ENCODE assay signal across 8 mouse cellular contexts in genomic region chr8:105856168-105856835, GRCm38 (mm10). TPM values are rescaled to one million over a fixed set of nuclear protein-coding genes. Genes with fewer than 3 reads are reported as not detected.
DNase-seq lines count a peak whose midpoint lies in the region; ATAC-seq and TF ChIP-seq lines count a peak whose summit lies in the region.

No protein-coding gene starts in this region.

- in situ Hi-C loops in ES-E14 (cut with MboI; ENCODE audit: low sequenced_read_pairs in 2 of 2, unreplicated experiment in 2 of 2) = no loop called here

- DNase-seq in heart, postnatal 36 days = no peak
- no peak for DNase-seq in ES-E14 (ENCODE audit: low read depth, low spot score)
- DNase-seq in liver, postnatal 0 days = no peak
- DNase-seq in gastrocnemius, postnatal 36 days = no peak
- DNase-seq in right cerebral cortex, adult 2 months (ENCODE audit: low spot score in 2 of 2) = no peak

- H3K36me3 ChIP-seq in heart, embryonic 16.5 days (ENCODE audit: control insufficient read depth, insufficient read depth) = no peaks in the 10 kb centered on the region
- 0 out of 2 replicates have a peak, but pooled peaks cover 3% of the 10 kb centered on the region for H3K36me3 ChIP-seq in ES-E14 (ENCODE audit: control insufficient read depth, insufficient read depth, low read length, poor library complexity, severe bottlenecking)
- H3K36me3 ChIP-seq in forebrain, embryonic 16.5 days (ENCODE audit: control insufficient read depth, insufficient read depth) = no peaks in the 10 kb centered on the region
- H3K36me3 ChIP-seq in liver, postnatal 0 days (replicated peaks; ENCODE audit: insufficient read depth, low read length) = no peaks in the 10 kb centered on the region

- TF ChIP-seq CTCF in liver, postnatal 0 days (IDR thresholded peaks at IDR 0.05; ENCODE audit: low read depth) = no peak

- H3K9ac ChIP-seq in heart, embryonic 16.5 days (ENCODE audit: low read length) = peak overlapping the region; percentile 86
- peak overlapping the region; percentile 97 for H3K9ac ChIP-seq in ES-E14 (ENCODE audit: insufficient read depth, low read depth, low read length, poor library complexity, severe bottlenecking)
- peak overlapping the region; percentile 75 for H3K9ac ChIP-seq in forebrain, embryonic 16.5 days (replicated peaks; ENCODE audit: low read depth, low read length)
- peak overlapping the region; percentile 82 for H3K9ac ChIP-seq in liver, postnatal 0 days (replicated peaks)

- no peaks in the 10 kb centered on the region for H3K27me3 ChIP-seq in heart, embryonic 16.5 days (ENCODE audit: control insufficient read depth, insufficient read depth, low read length)
- H3K27me3 ChIP-seq in forebrain, embryonic 16.5 days (replicated peaks; ENCODE audit: control insufficient read depth, insufficient read depth, low read length) = no peaks in the 10 kb centered on the region
- H3K27me3 ChIP-seq in liver, postnatal 0 days (ENCODE audit: insufficient read depth, low read length) = no peaks in the 10 kb centered on the region

- H3K4me1 ChIP-seq in heart, embryonic 16.5 days (ENCODE audit: control insufficient read depth, insufficient read depth, low read length) = peaks cover 36% of the 10 kb centered on the region
- H3K4me1 ChIP-seq in ES-E14 (ENCODE audit: control insufficient read depth in 2 of 2, insufficient read depth in 2 of 2, low read length in 2 of 2, poor library complexity in 1 of 2) = peaks cover 4 to 7% of the 10 kb centered on the region in 2 experiments; a peak in 3 of 4 replicates
- peaks cover 40% of the 10 kb centered on the region for H3K4me1 ChIP-seq in forebrain, embryonic 16.5 days (replicated peaks; ENCODE audit: control insufficient read depth, insufficient read depth, low read length)
- peaks cover 46% of the 10 kb centered on the region for H3K4me1 ChIP-seq in liver, postnatal 0 days (ENCODE audit: insufficient read depth)

- 9% methylated on average over 15 of the region's 15 CpGs for WGBS in heart, embryonic 16.5 days
- 20% methylated on average over 15 of the region's 15 CpGs for WGBS in forebrain, embryonic 16.5 days
- WGBS in liver, postnatal 0 days (ENCODE audit: insufficient replicate concordance) = 17% methylated on average over 15 of the region's 15 CpGs

- H3K27ac ChIP-seq in heart, embryonic 16.5 days (ENCODE audit: low read length) = peak overlapping the region; percentile 86
- H3K27ac ChIP-seq in ES-E14 (ENCODE audit: insufficient read depth, low read depth, low read length, poor library complexity, severe bottlenecking) = no peak overlapping the region
- H3K27ac ChIP-seq in forebrain, embryonic 16.5 days (ENCODE audit: low read length) = no peak overlapping the region
- H3K27ac ChIP-seq in liver, postnatal 0 days (ENCODE audit: low read depth) = peak overlapping the region; percentile 90

- peak overlapping the region; percentile 86 for H3K4me2 ChIP-seq in heart, embryonic 16.5 days (ENCODE audit: low read depth, low read length)
- peak overlapping the region; percentile 93 for H3K4me2 ChIP-seq in forebrain, embryonic 16.5 days (ENCODE audit: low read length)
- H3K4me2 ChIP-seq in liver, postnatal 0 days (ENCODE audit: low read depth, low read length) = peak overlapping the region; percentile 100

- H3K4me3 ChIP-seq in heart, embryonic 16.5 days (ENCODE audit: low read length) = peak overlapping the region; percentile 74
- peak overlapping the region; percentile 91 to 98 for H3K4me3 ChIP-seq in ES-E14 (ENCODE audit: insufficient read depth in 1 of 2, low read depth in 1 of 2, low read length in 2 of 2, poor library complexity in 1 of 2, severe bottlenecking in 1 of 2)
- peak overlapping the region; percentile 86 for H3K4me3 ChIP-seq in forebrain, embryonic 16.5 days (replicated peaks; ENCODE audit: low read length)
- peak overlapping the region; percentile 76 for H3K4me3 ChIP-seq in liver, postnatal 0 days (ENCODE audit: low read depth, low read length)

- no peak for TF ChIP-seq EP300 in liver, postnatal 0 days (IDR thresholded peaks at IDR 0.05; ENCODE audit: low read depth)

- intact Hi-C loops in heart, postnatal 36 days (cut with DNase I) = no loop called here
- intact Hi-C loops in gastrocnemius, postnatal 36 days (cut with DNase I) = no loop called here

- no peaks in the 10 kb centered on the region for H3K9me3 ChIP-seq in heart, embryonic 16.5 days (replicated peaks; ENCODE audit: control insufficient read depth, low read length)
- H3K9me3 ChIP-seq in ES-E14 (ENCODE audit: control insufficient read depth, insufficient read depth, low read depth, low read length) = no peaks in the 10 kb centered on the region
- H3K9me3 ChIP-seq in forebrain, embryonic 16.5 days (ENCODE audit: control insufficient read depth, low read length) = no peaks in the 10 kb centered on the region
- H3K9me3 ChIP-seq in liver, postnatal 0 days (ENCODE audit: low read length) = no peaks in the 10 kb centered on the region

- no peak for ATAC-seq in heart, embryonic 16.5 days (replicated peaks; ENCODE audit: extremely low read depth, insufficient read depth, low FRiP score)
- no peak for ATAC-seq in forebrain, embryonic 16.5 days
- no peak for ATAC-seq in liver, postnatal 0 days
- ATAC-seq in inflammation-experienced regulatory T-cells, adult 6 months = no peak

TF ChIP-seq in ES-E14, 5 proteins besides CTCF, POLR2A, EP300 and RAD21:
- no peak for TF ChIP-seq CHD2 (IDR thresholded peaks at IDR 0.05; ENCODE audit: low read depth, low read length)
- TF ChIP-seq ZNF384 (IDR thresholded peaks at IDR 0.05; ENCODE audit: low read depth, low read length) = no peak
- TF ChIP-seq MAFK (IDR thresholded peaks at IDR 0.05; ENCODE audit: insufficient read depth, low read depth, low read length) = no peak
- TF ChIP-seq ZC3H11A (IDR thresholded peaks at IDR 0.05; ENCODE audit: borderline replicate concordance, low read depth, low read length) = no peak
- no peak for TF ChIP-seq HCFC1 (IDR thresholded peaks at IDR 0.05; ENCODE audit: borderline replicate concordance, insufficient read depth, low read length)

RNA-seq across cellular contexts. Expression of gene Thap11, which starts 1.4 kb away (rescaled TPM):
- 49.0 and 50.9 TPM in 2 replicates for polyA plus RNA-seq in heart, embryonic 16.5 days (2015; fragmentation: Nextera tagmentation; extraction: Ambion mirVana)
- total RNA-seq in heart, postnatal 36 days (2021) = 10 to 100 TPM; 26.5 to 28.3 TPM
- total RNA-seq in ES-E14 (2012; rRNA removed) = 31.5 and 52.5 TPM in 2 replicates
- 63.8 and 69.2 TPM in 2 replicates for polyA plus RNA-seq in forebrain, embryonic 16.5 days (2015; fragmentation: Nextera tagmentation; extraction: Ambion mirVana)
- polyA plus RNA-seq in liver, postnatal 0 days (2015; fragmentation: Nextera tagmentation; extraction: Ambion mirVana) = 19.6 and 21.5 TPM in 2 replicates
- 10 to 100 TPM; 19.0 TPM for total RNA-seq in gastrocnemius, postnatal 36 days (2021)
- 1 to 10 TPM; 5.5 to 6.7 (median 6.0) TPM for polyA plus RNA-seq in inflammation-experienced regulatory T-cells, adult 6 months (2017; shearing (Covaris generic))

RNA-seq across cellular contexts. Expression of gene Cenpt, which starts 3.2 kb away (rescaled TPM):
- polyA plus RNA-seq in heart, embryonic 16.5 days (2015; fragmentation: Nextera tagmentation; extraction: Ambion mirVana) = 34.0 and 35.6 TPM in 2 replicates
- 1 to 10 TPM; 2.0 to 2.6 TPM for total RNA-seq in heart, postnatal 36 days (2021)
- 82.2 and 127 TPM in 2 replicates for total RNA-seq in ES-E14 (2012; rRNA removed)
- polyA plus RNA-seq in forebrain, embryonic 16.5 days (2015; fragmentation: Nextera tagmentation; extraction: Ambion mirVana) = 66.0 and 69.8 TPM in 2 replicates
- polyA plus RNA-seq in liver, postnatal 0 days (2015; fragmentation: Nextera tagmentation; extraction: Ambion mirVana) = 8.9 and 9.0 TPM in 2 replicates
- 1 to 10 TPM; 1.1 to 1.2 TPM for total RNA-seq in gastrocnemius, postnatal 36 days (2021)
- 10 to 100 TPM; 13.8 to 22.1 (median 18.4) TPM for polyA plus RNA-seq in inflammation-experienced regulatory T-cells, adult 6 months (2017; shearing (Covaris generic))

RNA-seq across cellular contexts. Expression of gene Nutf2, which starts 4.1 kb away (rescaled TPM):
- polyA plus RNA-seq in heart, embryonic 16.5 days (2015; fragmentation: Nextera tagmentation; extraction: Ambion mirVana) = 132 and 194 TPM in 2 replicates
- total RNA-seq in heart, postnatal 36 days (2021) = 10 to 100 TPM; 33.0 to 42.4 TPM
- total RNA-seq in ES-E14 (2012; rRNA removed) = 185 and 242 TPM in 2 replicates
- 172 and 176 TPM in 2 replicates for polyA plus RNA-seq in forebrain, embryonic 16.5 days (2015; fragmentation: Nextera tagmentation; extraction: Ambion mirVana)
- polyA plus RNA-seq in liver, postnatal 0 days (2015; fragmentation: Nextera tagmentation; extraction: Ambion mirVana) = 67.6 and 71.9 TPM in 2 replicates
- 10 to 100 TPM; 38.4 to 52.9 TPM for total RNA-seq in gastrocnemius, postnatal 36 days (2021)
- polyA plus RNA-seq in inflammation-experienced regulatory T-cells, adult 6 months (2017; shearing (Covaris generic)) = 10 to 100 TPM; 10.8 to 70.1 (median 13.0) TPM

RNA-seq across cellular contexts. Expression of gene Edc4, which starts 24.4 kb away (rescaled TPM):
- 32.6 and 33.7 TPM in 2 replicates for polyA plus RNA-seq in heart, embryonic 16.5 days (2015; fragmentation: Nextera tagmentation; extraction: Ambion mirVana)
- 10 to 100 TPM; 24.2 to 26.3 TPM for total RNA-seq in heart, postnatal 36 days (2021)
- total RNA-seq in ES-E14 (2012; rRNA removed) = 93.9 and 117 TPM in 2 replicates
- polyA plus RNA-seq in forebrain, embryonic 16.5 days (2015; fragmentation: Nextera tagmentation; extraction: Ambion mirVana) = 59.8 and 65.1 TPM in 2 replicates
- 5.8 and 7.2 TPM in 2 replicates for polyA plus RNA-seq in liver, postnatal 0 days (2015; fragmentation: Nextera tagmentation; extraction: Ambion mirVana)
- total RNA-seq in gastrocnemius, postnatal 36 days (2021) = 10 to 100 TPM; 17.6 to 20.1 TPM
- 10 to 100 TPM; 28.1 to 41.1 (median 33.9) TPM for polyA plus RNA-seq in inflammation-experienced regulatory T-cells, adult 6 months (2017; shearing (Covaris generic))

RNA-seq across cellular contexts. Expression of gene Tsnaxip1, which starts 28.8 kb away (rescaled TPM):
- polyA plus RNA-seq in heart, embryonic 16.5 days (2015; fragmentation: Nextera tagmentation; extraction: Ambion mirVana) = 0.43 and 0.64 TPM in 2 replicates
- not detected for total RNA-seq in heart, postnatal 36 days (2021)
- 0.13 and 0.26 TPM in 2 replicates for total RNA-seq in ES-E14 (2012; rRNA removed)
- 0.67 and 0.93 TPM in 2 replicates for polyA plus RNA-seq in forebrain, embryonic 16.5 days (2015; fragmentation: Nextera tagmentation; extraction: Ambion mirVana)
- not detected in 2 replicates for polyA plus RNA-seq in liver, postnatal 0 days (2015; fragmentation: Nextera tagmentation; extraction: Ambion mirVana)
- not detected for total RNA-seq in gastrocnemius, postnatal 36 days (2021)
- polyA plus RNA-seq in inflammation-experienced regulatory T-cells, adult 6 months (2017; shearing (Covaris generic)) = not detected

Comparison
In these comparisons a context has a peak if more than half of its experiments do, and no peak if none do; other contexts are left out.
1. H3K27ac ChIP-seq: peak in heart, embryonic 16.5 days (single experiment) and liver, postnatal 0 days (single experiment); none in ES-E14 (single experiment) and forebrain, embryonic 16.5 days (single experiment).
2. Peak in every context shown above with its lines, with median percentiles within 50 percentile points of each other: H3K4me2 ChIP-seq, H3K4me3 ChIP-seq and H3K9ac ChIP-seq.